Mouse (Mus musculus) limb, embryonic 15.5 days (tissue): ENCODE results near the gene Tmem259. TPM values are rescaled to one million over a fixed set of nuclear protein-coding genes. Genes with fewer than 3 reads are reported as not detected.

Experiments used
- ATAC-seq: fragments of 200-750 bp; cut with Nextera tagmentation; 2 replicates; pipeline ENCODE4 v1.8.0; 2017; ENCODE audit warnings: low read depth, moderate TSS enrichment; ENCODE audit not compliant: insufficient number of reproducible peaks, low FRiP score, low TSS enrichment
- H3K27ac ChIP-seq: fragments of 300-500 bp; sonication (generic); 2 replicates; pipeline ENCODE4 v1.5.1; 2015; ENCODE audit warnings: moderate library complexity, mild to moderate bottlenecking, inconsistent platforms
- H3K27me3 ChIP-seq: fragments of 300-500 bp; sonication (generic); 2 replicates; pipeline ENCODE4 v1.6.1; 2015; ENCODE audit warnings: inconsistent platforms
- H3K36me3 ChIP-seq: fragments of 300-500 bp; sonication (generic); 2 replicates; pipeline ENCODE4 v1.6.1; 2015; ENCODE audit warnings: inconsistent platforms
- H3K4me1 ChIP-seq: fragments of 300-500 bp; sonication (generic); 2 replicates; pipeline ENCODE4 v1.6.1; 2015; ENCODE audit warnings: inconsistent platforms
- H3K4me2 ChIP-seq: fragments of 300-500 bp; sonication (generic); 2 replicates; pipeline ENCODE4 v1.6.1; 2015; ENCODE audit warnings: mild to moderate bottlenecking, inconsistent platforms
- H3K4me3 ChIP-seq: fragments of 300-500 bp; sonication (generic); 2 replicates; pipeline ENCODE4 v1.5.1; 2015; ENCODE audit warnings: mild to moderate bottlenecking, inconsistent platforms
- H3K9ac ChIP-seq: fragments of 300-500 bp; sonication (generic); 2 replicates; pipeline ENCODE4 v1.6.1; 2015; ENCODE audit warnings: inconsistent platforms
- H3K9me3 ChIP-seq: fragments of 300-500 bp; sonication (generic); 2 replicates; pipeline ENCODE4 v1.6.1; 2016; ENCODE audit warnings: inconsistent platforms
- WGBS: fragments of 180-500 bp; shearing (Covaris S2); methylation state at CpG from one replicate; pipeline ENCODE4 v1.1.7; 2015; 5-methylcytosine and 5-hydroxymethylcytosine counted together
- polyA plus RNA-seq: library from polyadenylated mRNA; unstranded; fragments of >200 nt; fragmentation: Nextera tagmentation; extraction: Ambion mirVana; gene quantifications from 2 replicates; pipeline ENCODE4 v1.2.1, GENCODE M21; 2015

Gene Tmem259
- polyA plus RNA-seq, 1 experiment from 2014 or later: 20.1 TPM

- peak overlapping the region; percentile 92 for H3K4me2 ChIP-seq
- WGBS: 4% methylated on average over 35 of the region's 35 CpGs
- peaks cover 67% of the 10 kb centered on the region for H3K4me1 ChIP-seq
- no peaks in the 10 kb centered on the region for H3K27me3 ChIP-seq
- H3K36me3 ChIP-seq: peaks cover 7% of the 10 kb centered on the region
- peak overlapping the region; percentile 81 for H3K4me3 ChIP-seq
- peak overlapping the region; percentile 42 for H3K9ac ChIP-seq
- no peak for ATAC-seq
- H3K27ac ChIP-seq: peak overlapping the region; percentile 99
- no peaks in the 10 kb centered on the region for H3K9me3 ChIP-seq
These were observed 1.5 kb upstream of the Tmem259 start for GRCm38 (mm10) chr10:79985334-79986231.

DNA sequence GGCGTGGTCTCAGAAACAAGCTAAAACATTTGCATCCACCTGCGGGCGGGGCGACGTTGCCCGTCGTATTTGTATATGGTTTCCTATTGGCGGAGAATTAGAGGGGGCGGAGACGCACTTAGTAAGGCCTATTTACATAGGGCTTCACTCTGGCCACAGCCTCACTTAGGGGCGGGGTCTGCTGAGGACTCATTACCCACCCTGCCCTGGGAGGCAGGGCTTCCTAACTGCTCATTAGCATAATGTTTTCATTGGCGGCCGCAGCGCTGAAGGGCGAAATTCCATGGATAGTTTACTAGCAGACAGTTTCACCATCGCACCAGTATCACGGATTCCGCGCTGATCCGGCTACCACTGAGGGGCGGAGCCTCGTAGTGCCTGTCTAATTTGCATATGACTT is 741 bp upstream of the Tmem259 start:
- H3K4me2 ChIP-seq: peak overlapping the region; percentile 92
- peak; percentile 92 for ATAC-seq
- WGBS: under 1% methylated on average over 22 of the region's 22 CpGs
- H3K9me3 ChIP-seq: no peaks in the 10 kb centered on the region
- H3K4me1 ChIP-seq: peaks cover 64% of the 10 kb centered on the region
- no peaks in the 10 kb centered on the region for H3K27me3 ChIP-seq
- peak overlapping the region; percentile 42; the same call in 1 of the 2 replicates for H3K9ac ChIP-seq
- H3K4me3 ChIP-seq: peak overlapping the region; percentile 81
- H3K36me3 ChIP-seq: peaks cover 7% of the 10 kb centered on the region
- H3K27ac ChIP-seq: peak overlapping the region; percentile 99

GRCm38 (mm10) chr10:79983670-79984069 is 460 bp downstream of the Tmem259 start:
- no peak for ATAC-seq
- peak overlapping the region; percentile 92 for H3K4me2 ChIP-seq
- no peaks in the 10 kb centered on the region for H3K9me3 ChIP-seq
- peak overlapping the region; percentile 81 for H3K4me3 ChIP-seq
- peaks cover 16% of the 10 kb centered on the region for H3K36me3 ChIP-seq
- WGBS: 2% methylated on average over 18 of the region's 21 CpGs
- H3K9ac ChIP-seq: peak overlapping the region; percentile 91
- no peaks in the 10 kb centered on the region for H3K27me3 ChIP-seq
- H3K4me1 ChIP-seq: peaks cover 52% of the 10 kb centered on the region
- H3K27ac ChIP-seq: peak overlapping the region; percentile 99

- Histone ChIP-seq H3K27ac (peak overlapping the region; percentile 99), H3K4me2 (peak overlapping the region; percentile 92), H3K4me3 (peak overlapping the region; percentile 81), H3K36me3 (peaks cover 21% of the 10 kb centered on the region), H3K9me3 (no peaks in the 10 kb centered on the region), H3K27me3 (no peaks in the 10 kb centered on the region), H3K4me1 (peaks cover 49% of the 10 kb centered on the region), H3K9ac (peak overlapping the region; percentile 91)
- no peak for ATAC-seq
- WGBS: 73% methylated on average over 5 of the region's 5 CpGs
These were observed 925 bp downstream of the Tmem259 start for GRCm38 (mm10) chr10:79983205-79983604.

- Histone ChIP-seq H3K9ac (no peak overlapping the region), H3K4me1 (peaks cover 24% of the 10 kb centered on the region), H3K4me3 (no peak overlapping the region), H3K27me3 (no peaks in the 10 kb centered on the region), H3K27ac (no peak overlapping the region), H3K4me2 (no peak overlapping the region), H3K9me3 (no peaks in the 10 kb centered on the region), H3K36me3 (peaks cover 55% of the 10 kb centered on the region)
- ATAC-seq: no peak
- WGBS: 91% methylated on average over 22 of the region's 22 CpGs
These were observed 4.6 kb downstream of the Tmem259 start for GRCm38 (mm10) chr10:79979401-79980155.

- H3K9me3 ChIP-seq: no peaks in the 10 kb centered on the region
- H3K36me3 ChIP-seq: peaks cover 62% of the 10 kb centered on the region
- H3K27me3 ChIP-seq: peaks cover 1% of the 10 kb centered on the region; the same call in 1 of the 2 replicates
- no peak overlapping the region for H3K4me2 ChIP-seq
- 94% methylated on average over 21 of the region's 21 CpGs for WGBS
- no peak for ATAC-seq
- H3K4me1 ChIP-seq: peaks cover 18% of the 10 kb centered on the region
- no peak overlapping the region for H3K27ac ChIP-seq
- no peak overlapping the region for H3K4me3 ChIP-seq
- H3K9ac ChIP-seq: no peak overlapping the region
These were observed 6.1 kb downstream of the Tmem259 start for GRCm38 (mm10) chr10:79978061-79978460.

GRCm38 (mm10) chr10:79977324-79977723 is 6.8 kb downstream of the Tmem259 start:
- Histone ChIP-seq H3K4me2 (no peak overlapping the region), H3K9me3 (no peaks in the 10 kb centered on the region), H3K4me1 (peaks cover 11% of the 10 kb centered on the region), H3K9ac (no peak overlapping the region), H3K4me3 (no peak overlapping the region), H3K36me3 (peaks cover 59% of the 10 kb centered on the region), H3K27me3 (peaks cover 6% of the 10 kb centered on the region; the same call in 1 of the 2 replicates), H3K27ac (no peak overlapping the region)
- WGBS: 90% methylated on average over 28 of the region's 28 CpGs
- no peak for ATAC-seq

GRCm38 (mm10) chr10:79976722-79977107 is 7.4 kb downstream of the Tmem259 start:
- Histone ChIP-seq H3K27me3 (peaks cover 12% of the 10 kb centered on the region), H3K4me1 (peaks cover 9% of the 10 kb centered on the region), H3K9me3 (no peaks in the 10 kb centered on the region), H3K27ac (no peak overlapping the region), H3K9ac (no peak overlapping the region), H3K36me3 (peaks cover 59% of the 10 kb centered on the region), H3K4me2 (no peak overlapping the region), H3K4me3 (no peak overlapping the region)
- 79% methylated on average over 36 of the region's 36 CpGs for WGBS
- no peak for ATAC-seq

DNA sequence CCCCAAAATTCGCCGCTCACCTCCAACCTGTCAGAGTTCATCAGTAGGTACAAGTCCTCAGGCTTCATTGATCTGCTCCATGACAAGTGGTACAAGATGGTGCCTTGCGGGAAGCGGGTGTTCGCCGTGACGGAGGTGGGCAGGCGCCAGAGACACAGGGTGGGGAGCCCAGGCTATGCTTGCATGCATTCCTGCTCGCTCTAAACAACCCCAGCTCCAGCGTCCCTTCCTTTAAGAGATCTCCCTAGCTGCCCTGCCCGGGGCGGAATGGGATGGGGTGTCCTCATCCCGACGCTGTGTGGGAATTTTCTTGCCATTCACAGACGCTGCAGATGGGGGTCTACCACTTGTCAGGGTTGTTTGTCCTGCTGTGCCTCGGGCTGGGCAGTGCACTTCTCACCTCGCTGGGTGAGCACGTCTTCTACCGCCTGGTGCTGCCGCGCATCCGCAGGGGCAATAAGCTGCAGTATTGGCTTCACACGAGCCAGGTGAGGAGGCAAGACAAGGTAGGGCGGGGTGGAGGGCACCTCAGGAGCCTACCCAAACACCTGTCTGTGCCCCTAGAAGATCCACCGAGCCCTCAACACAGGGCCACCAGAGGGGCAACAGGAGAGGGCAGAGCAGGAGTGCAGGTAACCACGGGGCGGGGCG is 7.9 kb downstream of the Tmem259 start:
- Histone ChIP-seq H3K9me3 (no peaks in the 10 kb centered on the region), H3K9ac (no peak overlapping the region), H3K4me3 (no peak overlapping the region), H3K27me3 (peaks cover 17% of the 10 kb centered on the region), H3K27ac (no peak overlapping the region), H3K36me3 (peaks cover 59% of the 10 kb centered on the region), H3K4me2 (no peak overlapping the region), H3K4me1 (peaks cover 9% of the 10 kb centered on the region)
- WGBS: 84% methylated on average over 28 of the region's 28 CpGs
- ATAC-seq: no peak

- Histone ChIP-seq H3K27me3 (peaks cover 28% of the 10 kb centered on the region), H3K9ac (no peak overlapping the region), H3K4me2 (no peak overlapping the region), H3K27ac (no peak overlapping the region), H3K36me3 (peaks cover 54% of the 10 kb centered on the region), H3K4me1 (peaks cover 13% of the 10 kb centered on the region), H3K9me3 (no peaks in the 10 kb centered on the region), H3K4me3 (no peak overlapping the region)
- 87% methylated on average over 8 of the region's 8 CpGs for WGBS
- ATAC-seq: no peak
These were observed 9.5 kb downstream of the Tmem259 start for GRCm38 (mm10) chr10:79974668-79975067.

- ATAC-seq: no peak
- H3K36me3 ChIP-seq: peaks cover 50% of the 10 kb centered on the region
- H3K4me3 ChIP-seq: no peak overlapping the region
- H3K27ac ChIP-seq: no peak overlapping the region
- H3K27me3 ChIP-seq: peaks cover 34% of the 10 kb centered on the region
- H3K4me2 ChIP-seq: no peak overlapping the region
- no peaks in the 10 kb centered on the region for H3K9me3 ChIP-seq
- no peak overlapping the region for H3K9ac ChIP-seq
- WGBS: 91% methylated on average over 21 of the region's 21 CpGs
- H3K4me1 ChIP-seq: peaks cover 18% of the 10 kb centered on the region
These were observed 10.0 kb downstream of the Tmem259 start for GRCm38 (mm10) chr10:79974087-79974486.
